Mouse (Mus musculus) midbrain, embryonic 16.5 days (tissue): ENCODE measurements at regions not wholly inside any gene's neighbourhood (a gene's known extent, or its start where the extent isn't known, plus 50 kb on each side); places are given as distances from the start of the nearest gene placed in this dataset.

Experiments used
- ATAC-seq: fragments of 200-750 bp; cut with Nextera tagmentation; 2 replicates; pipeline ENCODE4 v1.8.0; 2017; ENCODE audit warnings: moderate TSS enrichment
- H3K27ac ChIP-seq: fragments of 300-500 bp; sonication (generic); 2 replicates; pipeline ENCODE4 v1.5.1; 2014; ENCODE audit warnings: mild to moderate bottlenecking, low read length, mixed read lengths
- H3K27me3 ChIP-seq: fragments of 300-500 bp; sonication (generic); 2 replicates; pipeline ENCODE4 v1.6.1; 2014; ENCODE audit warnings: low read depth, low read length, mixed read lengths; ENCODE audit not compliant: control insufficient read depth, insufficient read depth
- H3K36me3 ChIP-seq: fragments of 300-500 bp; sonication (generic); 2 replicates; pipeline ENCODE4 v1.6.1; 2014; ENCODE audit warnings: mild to moderate bottlenecking, low read length, moderate library complexity, mixed read lengths; ENCODE audit not compliant: control insufficient read depth, insufficient read depth
- H3K4me1 ChIP-seq: fragments of 300-500 bp; sonication (generic); 2 replicates; pipeline ENCODE4 v1.6.1; 2014; ENCODE audit warnings: mild to moderate bottlenecking, low read length, mixed read lengths; ENCODE audit not compliant: control insufficient read depth, insufficient read depth
- H3K4me2 ChIP-seq: fragments of 300-500 bp; sonication (generic); 2 replicates; pipeline ENCODE4 v1.6.1; 2014; ENCODE audit warnings: mild to moderate bottlenecking, low read length, mixed read lengths
- H3K4me3 ChIP-seq: fragments of 300-500 bp; sonication (generic); 2 replicates; pipeline ENCODE4 v1.5.1; 2014; ENCODE audit warnings: low read depth, mild to moderate bottlenecking, low read length, moderate library complexity, mixed read lengths
- H3K9ac ChIP-seq: fragments of 300-500 bp; sonication (generic); 2 replicates; pipeline ENCODE4 v1.6.1; 2014; ENCODE audit warnings: low read depth, low read length, mixed read lengths
- H3K9me3 ChIP-seq: fragments of 300-500 bp; sonication (generic); replicated peaks from 2 replicates; pipeline ENCODE4 v1.6.1; 2014; ENCODE audit warnings: mild to moderate bottlenecking, low read length, mixed read lengths; ENCODE audit not compliant: control insufficient read depth, poor library complexity, severe bottlenecking
- WGBS: fragments of 180-500 bp; shearing (Covaris S2); extraction: QIAGEN DNeasy Blood & Tissue Kit; methylation state at CpG from one replicate; pipeline ENCODE4 v1.1.7; 2014; 5-methylcytosine and 5-hydroxymethylcytosine counted together

DNA sequence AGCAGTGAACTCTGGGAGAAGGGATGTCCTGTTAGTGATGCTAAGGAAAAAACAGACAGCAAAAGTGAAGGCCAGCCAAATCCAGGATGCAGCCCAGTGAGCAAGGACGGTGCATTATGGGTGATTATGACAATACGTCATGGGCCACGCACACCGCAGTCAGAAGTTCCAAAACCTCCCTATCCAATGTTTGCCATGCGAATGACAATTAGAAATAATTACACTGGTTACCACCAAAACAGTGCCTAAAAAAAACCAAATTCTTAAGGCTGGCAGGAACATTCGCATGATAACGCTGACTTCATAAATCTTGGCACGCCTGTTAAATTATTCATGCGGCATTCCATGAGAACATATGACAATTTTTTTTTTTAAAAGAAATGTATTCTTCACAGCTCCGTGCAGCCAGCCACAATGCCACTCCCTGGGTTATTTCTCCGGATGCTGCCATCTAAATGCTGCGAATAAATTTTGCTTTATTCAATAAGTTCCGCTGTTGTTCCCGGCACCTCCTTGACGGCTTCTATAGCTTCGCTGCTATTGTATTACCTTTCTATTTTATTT, 421.8 kb upstream of the Adamts16 start:
- no peak overlapping the region for H3K9ac ChIP-seq
- no peak overlapping the region for H3K27ac ChIP-seq
- peak overlapping the region; percentile 43 for H3K4me2 ChIP-seq
- H3K36me3 ChIP-seq, result no peaks in the 10 kb centered on the region
- H3K4me3 ChIP-seq, result 0 out of 2 replicates have a peak overlapping the region, but pooled peaks have one; percentile 3
- 61% methylated on average over 16 of the region's 16 CpGs for WGBS
- no peaks in the 10 kb centered on the region for H3K27me3 ChIP-seq
- no peak for ATAC-seq
- H3K4me1 ChIP-seq, result no peaks in the 10 kb centered on the region
- no peaks in the 10 kb centered on the region for H3K9me3 ChIP-seq

GRCm38 (mm10) chr13:71262575-71263295, 421.1 kb upstream of the Adamts16 start:
- H3K4me2 ChIP-seq, result no peak overlapping the region
- no peak overlapping the region for H3K27ac ChIP-seq
- H3K4me3 ChIP-seq, result no peak overlapping the region
- H3K36me3 ChIP-seq, result no peaks in the 10 kb centered on the region
- WGBS, result 69% methylated on average over 10 of the region's 10 CpGs
- H3K9me3 ChIP-seq, result no peaks in the 10 kb centered on the region
- ATAC-seq, result no peak
- H3K4me1 ChIP-seq, result no peaks in the 10 kb centered on the region
- H3K9ac ChIP-seq, result no peak overlapping the region
- H3K27me3 ChIP-seq, result no peaks in the 10 kb centered on the region

GRCm38 (mm10) chr13:71254016-71254415, 412.4 kb upstream of the Adamts16 start:
- no peak for ATAC-seq
- Histone ChIP-seq H3K27me3 (no peaks in the 10 kb centered on the region), H3K9ac (no peak overlapping the region), H3K27ac (no peak overlapping the region), H3K36me3 (no peaks in the 10 kb centered on the region), H3K4me2 (no peak overlapping the region), H3K4me3 (no peak overlapping the region), H3K4me1 (peaks cover 6% of the 10 kb centered on the region), H3K9me3 (no peaks in the 10 kb centered on the region)
- 94% methylated on average over 2 of the region's 2 CpGs for WGBS

GRCm38 (mm10) chr13:71248261-71249031, 406.8 kb upstream of the Adamts16 start:
- Histone ChIP-seq H3K27ac (no peak overlapping the region), H3K4me3 (no peak overlapping the region), H3K4me2 (no peak overlapping the region), H3K9ac (no peak overlapping the region), H3K4me1 (peaks cover 14% of the 10 kb centered on the region), H3K9me3 (no peaks in the 10 kb centered on the region), H3K27me3 (peaks cover 2% of the 10 kb centered on the region; the same call in 1 of the 2 replicates), H3K36me3 (no peaks in the 10 kb centered on the region)
- peak; percentile 82 for ATAC-seq
- 31% methylated on average over 8 of the region's 8 CpGs for WGBS

DNA sequence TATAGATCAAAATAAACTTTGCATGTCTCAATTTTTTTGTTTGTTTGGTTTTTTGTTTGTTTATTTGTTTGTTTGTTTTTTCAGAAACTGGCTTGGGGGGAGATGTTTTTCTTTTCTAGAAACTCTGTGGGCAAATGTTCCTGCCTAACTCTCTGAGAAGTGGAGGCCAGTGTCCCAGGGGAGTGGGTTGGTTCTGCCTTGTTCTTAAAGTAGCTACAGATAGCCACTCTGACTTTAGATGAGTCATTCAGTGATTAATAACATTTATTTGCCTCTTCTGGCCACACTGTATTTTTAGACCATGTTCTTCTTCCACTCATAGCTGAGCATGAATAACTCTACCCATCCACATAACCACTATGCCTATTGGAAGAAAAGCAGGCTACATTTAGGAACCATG, 405.6 kb upstream of the Adamts16 start:
- no peaks in the 10 kb centered on the region for H3K9me3 ChIP-seq
- H3K36me3 ChIP-seq, result no peaks in the 10 kb centered on the region
- H3K27me3 ChIP-seq, result peaks cover 2% of the 10 kb centered on the region; the same call in 1 of the 2 replicates
- H3K27ac ChIP-seq, result no peak overlapping the region
- H3K4me3 ChIP-seq, result no peak overlapping the region
- no peak for ATAC-seq
- H3K4me1 ChIP-seq, result peaks cover 14% of the 10 kb centered on the region
- no peak overlapping the region for H3K4me2 ChIP-seq
- no peak overlapping the region for H3K9ac ChIP-seq

GRCm38 (mm10) chr13:71245326-71245725, 403.7 kb upstream of the Adamts16 start:
- H3K4me2 ChIP-seq, result no peak overlapping the region
- H3K9ac ChIP-seq, result no peak overlapping the region
- H3K36me3 ChIP-seq, result no peaks in the 10 kb centered on the region
- no peaks in the 10 kb centered on the region for H3K9me3 ChIP-seq
- H3K4me1 ChIP-seq, result peaks cover 8% of the 10 kb centered on the region; the same call in 1 of the 2 replicates
- H3K27ac ChIP-seq, result no peak overlapping the region
- ATAC-seq, result no peak
- 80% methylated on average over 4 of the region's 4 CpGs for WGBS
- H3K27me3 ChIP-seq, result peaks cover 2% of the 10 kb centered on the region; the same call in 1 of the 2 replicates
- no peak overlapping the region for H3K4me3 ChIP-seq

GRCm38 (mm10) chr13:71239782-71240181, 398.2 kb upstream of the Adamts16 start:
- H3K9me3 ChIP-seq, result no peaks in the 10 kb centered on the region
- H3K4me3 ChIP-seq, result no peak overlapping the region
- H3K4me2 ChIP-seq, result no peak overlapping the region
- ATAC-seq, result no peak
- WGBS, result 73% methylated on average over 4 of the region's 4 CpGs
- H3K27me3 ChIP-seq, result no peaks in the 10 kb centered on the region
- no peak overlapping the region for H3K9ac ChIP-seq
- no peaks in the 10 kb centered on the region for H3K4me1 ChIP-seq
- no peaks in the 10 kb centered on the region for H3K36me3 ChIP-seq
- no peak overlapping the region for H3K27ac ChIP-seq

- no peak overlapping the region for H3K4me2 ChIP-seq
Observed at GRCm38 (mm10) chr13:71235338-71235737, 393.7 kb upstream of the Adamts16 start.

GRCm38 (mm10) chr13:71231182-71231581, 389.6 kb upstream of the Adamts16 start:
- no peak overlapping the region for H3K9ac ChIP-seq
- WGBS, result 67% methylated on average over 5 of the region's 5 CpGs
- no peaks in the 10 kb centered on the region for H3K4me1 ChIP-seq
- ATAC-seq, result no peak
- no peaks in the 10 kb centered on the region; the same call in 1 of the 2 replicates for H3K27me3 ChIP-seq
- no peaks in the 10 kb centered on the region for H3K36me3 ChIP-seq
- H3K4me2 ChIP-seq, result no peak overlapping the region
- H3K4me3 ChIP-seq, result no peak overlapping the region
- no peak overlapping the region for H3K27ac ChIP-seq
- H3K9me3 ChIP-seq, result no peaks in the 10 kb centered on the region

More at GRCm38 (mm10) chr13:71235338-71235737, 393.7 kb upstream of the Adamts16 start:
- Histone ChIP-seq H3K36me3 (no peaks in the 10 kb centered on the region), H3K27ac (no peak overlapping the region), H3K4me1 (no peaks in the 10 kb centered on the region), H3K9ac (no peak overlapping the region), H3K27me3 (no peaks in the 10 kb centered on the region), H3K9me3 (no peaks in the 10 kb centered on the region), H3K4me3 (no peak overlapping the region)
- WGBS, result 93% methylated on average over 4 of the region's 4 CpGs
- no peak for ATAC-seq
